Mouse (Mus musculus): ENCODE results near the gene Rgl1.

DNA sequence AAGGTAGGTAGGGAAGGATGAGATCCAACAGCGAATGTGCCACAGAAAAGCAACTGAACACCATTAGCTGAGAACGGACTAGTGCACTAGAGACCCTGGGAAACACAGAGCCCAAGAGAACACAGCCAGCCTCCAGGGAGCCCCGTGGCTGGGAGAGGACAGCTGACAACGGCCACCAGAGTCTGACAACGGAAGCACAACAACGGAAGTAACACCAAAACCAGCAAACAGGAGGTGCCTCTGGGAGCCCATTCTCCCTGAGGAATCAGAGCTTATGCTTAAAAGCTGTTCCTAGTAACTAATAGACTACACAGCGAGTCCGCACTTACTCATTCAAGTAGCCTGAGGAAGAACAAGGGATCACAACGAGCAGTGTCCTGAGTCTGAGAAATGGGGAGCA is 16.9 kb downstream of the Rgl1 start:
- TF ChIP-seq CTCF (conservative IDR thresholded peaks at IDR 0.05; ENCODE audit: low read length) (no peak), NANOG (IDR thresholded peaks at IDR 0.05; ENCODE audit: borderline replicate concordance, low read length) (no peak), POU5F1 (IDR thresholded peaks at IDR 0.05; ENCODE audit: borderline replicate concordance, low read length) (no peak)
